Mouse (Mus musculus): ENCODE measurements around the gene Ugt1a6a.
"Not testable (repeated sequence)": the region's sequence is repeated elsewhere in the genome, so short reads cannot be mapped to it uniquely, and the experiment has no call there.

The Ugt1a6a gene

GRCm38 (mm10) chr1:88135229-88135904, 758 bp downstream of the Ugt1a6a start:
- not testable (repeated sequence) for DNase-seq

GRCm38 (mm10) chr1:88136646-88137045, 2.0 kb downstream of the Ugt1a6a start:
- no peak for DNase-seq

GRCm38 (mm10) chr1:88137264-88137663, 2.7 kb downstream of the Ugt1a6a start:
- no peak for DNase-seq

GRCm38 (mm10) chr1:88138145-88138544, 3.5 kb downstream of the Ugt1a6a start:
- no peak for DNase-seq

- not testable (repeated sequence) for DNase-seq
These were observed 5.9 kb downstream of the Ugt1a6a start for GRCm38 (mm10) chr1:88140492-88140891.

GRCm38 (mm10) chr1:88143966-88144675, 9.5 kb downstream of the Ugt1a6a start:
- not testable (repeated sequence) for DNase-seq

- not testable (repeated sequence) for DNase-seq
These were observed 10.7 kb downstream of the Ugt1a6a start for GRCm38 (mm10) chr1:88145278-88145677.

GRCm38 (mm10) chr1:88150133-88150532, 15.5 kb downstream of the Ugt1a6a start:
- DNase-seq: not testable (repeated sequence)

- DNase-seq: no peak
These were observed 23.8 kb downstream of the Ugt1a6a start for GRCm38 (mm10) chr1:88158430-88158829.

- no peak for DNase-seq
These were observed 31.1 kb downstream of the Ugt1a6a start, which contains the start of gene Ugt1a5 for GRCm38 (mm10) chr1:88165711-88166110. Ugt1a5 (plus strand) TSS chr1:88166012.

GRCm38 (mm10) chr1:88172190-88172589, 37.6 kb downstream of the Ugt1a6a start:
- DNase-seq: not testable (repeated sequence)

GRCm38 (mm10) chr1:88179657-88180056, 45.0 kb downstream of the Ugt1a6a start:
- no peak for DNase-seq

- no peak for DNase-seq
These were observed 51.8 kb downstream of the Ugt1a6a start for GRCm38 (mm10) chr1:88186325-88186935.

GRCm38 (mm10) chr1:88192136-88192535, 57.5 kb downstream of the Ugt1a6a start:
- DNase-seq: no peak

- no peak for DNase-seq
These were observed 61.1 kb downstream of the Ugt1a6a start for GRCm38 (mm10) chr1:88195687-88196086.

- DNase-seq: no peak
These were observed 62.8 kb downstream of the Ugt1a6a start for GRCm38 (mm10) chr1:88197443-88197842.

GRCm38 (mm10) chr1:88199996-88200395, 65.4 kb downstream of the Ugt1a6a start:
- DNase-seq: no peak

GRCm38 (mm10) chr1:88200456-88200855, 65.8 kb downstream of the Ugt1a6a start, which contains the start of gene Ugt1a2:
Ugt1a2 (plus strand) TSS chr1:88200601.
- DNase-seq: no peak

- DNase-seq: peak; percentile 62 to 67
These were observed 70.8 kb downstream of the Ugt1a6a start, which contains the start of gene Dnajb3 for GRCm38 (mm10) chr1:88205294-88205922. Dnajb3 (minus strand) TSS chr1:88205782.

GRCm38 (mm10) chr1:88206843-88207479, 72.4 kb downstream of the Ugt1a6a start:
- DNase-seq: no peak

- DNase-seq: no peak
These were observed 77.2 kb downstream of the Ugt1a6a start, which contains the start of gene Ugt1a1 for GRCm38 (mm10) chr1:88211812-88212211. Ugt1a1 (plus strand) TSS chr1:88211959.

- no peak for DNase-seq
These were observed 77.9 kb downstream of the Ugt1a6a start for GRCm38 (mm10) chr1:88212341-88213045.
